Mouse (Mus musculus) liver, embryonic 16.5 days (tissue): ENCODE results near the gene Chst14. TPM values are rescaled to one million over a fixed set of nuclear protein-coding genes. Genes with fewer than 3 reads are reported as not detected.
A peak's percentile ranks its signal among the peaks of the same experiment; 100 is the strongest.

ENCODE experiments used
- ATAC-seq: fragments of 200-750 bp; cut with Nextera tagmentation; 2 replicates; pipeline ENCODE4 v1.8.0; 2017; ENCODE audit warnings: low read depth, mild to moderate bottlenecking, moderate number of reproducible peaks, moderate library complexity
- H3K27ac ChIP-seq: fragments of 300-500 bp; sonication (generic); 2 replicates; pipeline ENCODE4 v1.5.1; 2014; ENCODE audit warnings: mild to moderate bottlenecking, low read length
- H3K27me3 ChIP-seq: fragments of 300-500 bp; sonication (generic); 2 replicates; pipeline ENCODE4 v1.6.1; 2014; ENCODE audit warnings: low read depth, low read length, mixed read lengths; ENCODE audit not compliant: control insufficient read depth, insufficient read depth
- H3K36me3 ChIP-seq: fragments of 300-500 bp; sonication (generic); 2 replicates; pipeline ENCODE4 v1.6.1; 2014; ENCODE audit warnings: mild to moderate bottlenecking; ENCODE audit not compliant: control insufficient read depth, insufficient read depth
- H3K4me1 ChIP-seq: fragments of 300-500 bp; sonication (generic); 2 replicates; pipeline ENCODE4 v1.6.1; 2014; ENCODE audit warnings: low read depth, low read length, mixed read lengths; ENCODE audit not compliant: control insufficient read depth
- H3K4me2 ChIP-seq: fragments of 300-500 bp; sonication (generic); 2 replicates; pipeline ENCODE4 v1.6.1; 2014; ENCODE audit warnings: low read depth, low read length, mixed read lengths
- H3K4me3 ChIP-seq: fragments of 300-500 bp; sonication (generic); 2 replicates; pipeline ENCODE4 v1.5.1; 2014; ENCODE audit warnings: low read depth, mild to moderate bottlenecking, low read length
- H3K9ac ChIP-seq: fragments of 300-500 bp; sonication (generic); 2 replicates; pipeline ENCODE4 v1.6.1; 2014; ENCODE audit warnings: low read depth, low read length
- H3K9me3 ChIP-seq: fragments of 300-500 bp; sonication (generic); replicated peaks from 2 replicates; pipeline ENCODE4 v1.6.1; 2016; ENCODE audit warnings: low read length; ENCODE audit not compliant: control insufficient read depth
- WGBS: fragments of 180-500 bp; shearing (Covaris S2); extraction: QIAGEN DNeasy Blood & Tissue Kit; methylation state at CpG from one replicate; pipeline ENCODE4 v1.1.7; 2014; ENCODE audit not compliant: insufficient replicate concordance; 5-methylcytosine and 5-hydroxymethylcytosine counted together
- polyA plus RNA-seq: library from polyadenylated mRNA; unstranded; fragments of >200 nt; fragmentation: Nextera tagmentation; extraction: Ambion mirVana; gene quantifications from 2 replicates; pipeline ENCODE4 v1.2.1, GENCODE M21; 2015

Chst14 gene
- polyA plus RNA-seq, 1 experiment from 2014 or later, result 4.9 TPM

GRCm38 (mm10) chr2:118896914-118897291 is 29.4 kb upstream of the Chst14 start:
- no peak for ATAC-seq
- no peak overlapping the region for H3K9ac ChIP-seq
- no peaks in the 10 kb centered on the region for H3K36me3 ChIP-seq
- no peaks in the 10 kb centered on the region for H3K9me3 ChIP-seq
- 3% methylated on average over 13 of the region's 13 CpGs for WGBS
- peak overlapping the region; percentile 45 for H3K4me3 ChIP-seq
- H3K4me2 ChIP-seq, result peak overlapping the region; percentile 60
- H3K4me1 ChIP-seq, result peaks cover 29% of the 10 kb centered on the region
- no peak overlapping the region for H3K27ac ChIP-seq
- peaks cover 75% of the 10 kb centered on the region for H3K27me3 ChIP-seq

- Histone ChIP-seq H3K27ac (no peak overlapping the region), H3K9ac (no peak overlapping the region), H3K4me3 (peak overlapping the region; percentile 45; the same call in 1 of the 2 replicates), H3K36me3 (no peaks in the 10 kb centered on the region), H3K4me1 (peaks cover 30% of the 10 kb centered on the region), H3K4me2 (no peak overlapping the region), H3K27me3 (peaks cover 73% of the 10 kb centered on the region), H3K9me3 (no peaks in the 10 kb centered on the region)
- WGBS, result 5% methylated on average over 7 of the region's 7 CpGs
- ATAC-seq, result no peak
These were observed 28.9 kb upstream of the Chst14 start for GRCm38 (mm10) chr2:118897392-118897791.

GRCm38 (mm10) chr2:118897808-118898207 is 28.5 kb upstream of the Chst14 start:
- 2% methylated on average over 11 of the region's 11 CpGs for WGBS
- no peaks in the 10 kb centered on the region for H3K9me3 ChIP-seq
- ATAC-seq, result no peak

GRCm38 (mm10) chr2:118898771-118899170 is 27.5 kb upstream of the Chst14 start:
- Histone ChIP-seq H3K9ac (no peak overlapping the region), H3K27ac (no peak overlapping the region), H3K4me1 (peaks cover 44% of the 10 kb centered on the region), H3K9me3 (no peaks in the 10 kb centered on the region), H3K27me3 (peaks cover 72% of the 10 kb centered on the region), H3K4me3 (no peak overlapping the region), H3K4me2 (no peak overlapping the region), H3K36me3 (no peaks in the 10 kb centered on the region)
- 10% methylated on average over 4 of the region's 4 CpGs for WGBS
- ATAC-seq, result no peak

More at GRCm38 (mm10) chr2:118897808-118898207, 28.5 kb upstream of the Chst14 start:
- H3K27me3 ChIP-seq, result peaks cover 73% of the 10 kb centered on the region
- H3K27ac ChIP-seq, result no peak overlapping the region
- H3K4me2 ChIP-seq, result no peak overlapping the region
- H3K9ac ChIP-seq, result no peak overlapping the region
- no peak overlapping the region for H3K4me3 ChIP-seq
- H3K4me1 ChIP-seq, result peaks cover 34% of the 10 kb centered on the region
- H3K36me3 ChIP-seq, result no peaks in the 10 kb centered on the region

- peaks cover 49% of the 10 kb centered on the region for H3K4me1 ChIP-seq
- H3K27ac ChIP-seq, result no peak overlapping the region
- H3K9ac ChIP-seq, result no peak overlapping the region
- H3K27me3 ChIP-seq, result peaks cover 67% of the 10 kb centered on the region
- no peak overlapping the region for H3K4me3 ChIP-seq
- no peak for ATAC-seq
- H3K4me2 ChIP-seq, result no peak overlapping the region
- 19% methylated on average over 7 of the region's 7 CpGs for WGBS
- no peaks in the 10 kb centered on the region for H3K9me3 ChIP-seq
- no peaks in the 10 kb centered on the region for H3K36me3 ChIP-seq
These were observed 27.0 kb upstream of the Chst14 start for GRCm38 (mm10) chr2:118899306-118899705.

- Histone ChIP-seq H3K36me3 (no peaks in the 10 kb centered on the region), H3K9ac (peak within 1 kb of the TSS; percentile 52), H3K27ac (0 out of 2 replicates have a peak within 1 kb of the TSS, but pooled peaks have one; percentile 26), H3K4me1 (peaks cover 51% of the 10 kb centered on the region), H3K4me3 (peak within 1 kb of the TSS; percentile 95), H3K9me3 (no peaks in the 10 kb centered on the region), H3K27me3 (peaks cover 58% of the 10 kb centered on the region), H3K4me2 (peak within 1 kb of the TSS; percentile 99)
- ATAC-seq, result no peak
- WGBS, result under 1% methylated on average over 32 of the region's 32 CpGs
These were observed 26.1 kb upstream of the Chst14 start, which contains the start of gene Bahd1 for GRCm38 (mm10) chr2:118899981-118900825. Gene Bahd1 (plus strand): TSS chr2:118900377.

- Histone ChIP-seq H3K36me3 (no peaks in the 10 kb centered on the region), H3K4me2 (peak overlapping the region; percentile 99), H3K9ac (peak overlapping the region; percentile 52), H3K27me3 (peaks cover 52% of the 10 kb centered on the region), H3K9me3 (no peaks in the 10 kb centered on the region), H3K27ac (0 out of 2 replicates have a peak overlapping the region, but pooled peaks have one; percentile 26), H3K4me3 (peak overlapping the region; percentile 95), H3K4me1 (peaks cover 54% of the 10 kb centered on the region)
- 0% methylated on average over 11 of the region's 11 CpGs for WGBS
- ATAC-seq, result no peak
These were observed 25.5 kb upstream of the Chst14 start for GRCm38 (mm10) chr2:118900826-118901140.

GRCm38 (mm10) chr2:118901175-118902031 is 24.9 kb upstream of the Chst14 start:
- peak overlapping the region; percentile 99 for H3K4me2 ChIP-seq
- peaks cover 46% of the 10 kb centered on the region for H3K27me3 ChIP-seq
- ATAC-seq, result peak; percentile 92
- peaks cover 55% of the 10 kb centered on the region for H3K4me1 ChIP-seq
- H3K36me3 ChIP-seq, result no peaks in the 10 kb centered on the region
- H3K4me3 ChIP-seq, result peak overlapping the region; percentile 95
- no peaks in the 10 kb centered on the region for H3K9me3 ChIP-seq
- peak overlapping the region; percentile 96 for H3K9ac ChIP-seq
- 0% methylated on average over 65 of the region's 120 CpGs for WGBS
- H3K27ac ChIP-seq, result peak overlapping the region; percentile 93
